Mouse (Mus musculus): ENCODE data around the gene Zfp963. TPM values are rescaled to one million over a fixed set of nuclear protein-coding genes. Genes with fewer than 3 reads are reported as not detected.

The Zfp963 gene
- polyA plus RNA-seq, 1 experiment from 2014 or later = 8.2 TPM

DNA sequence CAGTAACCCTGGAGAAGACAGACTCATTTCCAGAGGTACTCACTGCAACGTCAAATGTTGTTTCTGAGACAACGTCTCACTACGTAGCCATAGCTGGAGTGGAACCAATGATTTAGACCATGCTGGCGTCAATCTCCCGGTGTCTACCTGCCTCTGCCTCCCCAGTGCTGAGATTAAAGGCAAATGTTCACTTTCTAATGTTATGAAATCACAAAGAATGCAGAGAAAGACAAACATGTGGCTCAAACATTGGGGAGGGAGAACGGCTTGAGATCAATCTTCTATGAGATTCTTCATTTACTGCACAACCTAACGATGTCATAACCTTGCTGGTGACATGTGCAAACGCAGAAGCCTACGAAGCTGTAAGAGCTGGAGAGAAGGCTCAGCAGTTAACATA lies 21.5 kb upstream of the Zfp963 start:
- Histone ChIP-seq H3K4me3 (ENCODE audit: low read depth, low read length) (no peak overlapping the region), H3K36me3 (ENCODE audit: control insufficient read depth, insufficient read depth, low read length) (peaks cover 17% of the 10 kb centered on the region), H3K27ac (ENCODE audit: low read depth, low read length) (no peak overlapping the region), H3K4me1 (replicated peaks; ENCODE audit: control insufficient read depth, insufficient read depth, low read length) (peaks cover 3% of the 10 kb centered on the region; the same call in 1 of the 2 replicates), H3K27me3 (ENCODE audit: control insufficient read depth, insufficient read depth, low read length) (no peaks in the 10 kb centered on the region), H3K4me2 (ENCODE audit: low read depth, low read length, severe bottlenecking) (no peak overlapping the region), H3K9ac (ENCODE audit: low read length) (no peak overlapping the region), H3K9me3 (ENCODE audit: control insufficient read depth, low read length) (peaks cover 4% of the 10 kb centered on the region; the same call in 1 of the 2 replicates)
- ATAC-seq (replicated peaks; ENCODE audit: low FRiP score) = no peak
- WGBS = 94% methylated on average over 9 of the region's 9 CpGs
- no peak for DNase-seq (ENCODE audit: low spot score)

DNA sequence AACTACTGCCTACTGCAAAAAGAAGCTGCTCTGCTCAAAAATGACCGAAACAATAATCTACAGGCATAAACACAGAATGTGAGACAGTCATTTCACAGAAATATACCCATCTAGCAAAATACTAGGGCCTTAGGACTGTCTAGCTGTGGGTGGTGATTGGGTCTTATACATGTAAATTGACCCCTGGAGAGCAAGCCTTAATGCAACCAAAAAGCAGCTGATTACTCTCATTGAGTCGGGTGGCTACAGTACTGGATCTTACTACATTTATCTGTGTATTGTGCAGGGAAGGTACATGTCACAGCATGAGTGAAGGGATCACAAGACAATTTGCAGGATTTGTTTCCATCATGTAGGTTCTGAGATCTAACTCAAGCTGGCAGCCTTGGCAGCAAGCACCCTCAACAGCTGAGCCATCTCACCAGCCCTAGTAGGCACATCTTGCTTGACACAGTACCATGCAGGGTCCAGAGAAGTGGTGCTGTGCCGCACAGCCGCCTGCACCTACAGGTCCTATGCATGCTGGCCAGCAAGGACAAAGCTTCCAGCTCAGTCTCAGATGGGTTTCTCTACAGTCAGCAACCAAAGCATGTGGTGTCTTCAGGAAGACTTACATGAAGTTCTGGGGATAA lies 12.2 kb upstream of the Zfp963 start:
- WGBS = 88% methylated on average over 4 of the region's 4 CpGs
- peaks cover 32% of the 10 kb centered on the region for H3K36me3 ChIP-seq (ENCODE audit: control insufficient read depth, insufficient read depth, low read length)
- no peak overlapping the region for H3K4me3 ChIP-seq (ENCODE audit: low read depth, low read length)
- H3K9me3 ChIP-seq (ENCODE audit: control insufficient read depth, low read length) = peaks cover 5% of the 10 kb centered on the region; the same call in 1 of the 2 replicates
- DNase-seq (ENCODE audit: low spot score) = no peak
- ATAC-seq (replicated peaks; ENCODE audit: low FRiP score) = no peak
- H3K4me2 ChIP-seq (ENCODE audit: low read depth, low read length, severe bottlenecking) = no peak overlapping the region
- H3K9ac ChIP-seq (ENCODE audit: low read length) = no peak overlapping the region
- no peaks in the 10 kb centered on the region for H3K4me1 ChIP-seq (replicated peaks; ENCODE audit: control insufficient read depth, insufficient read depth, low read length)
- H3K27ac ChIP-seq (ENCODE audit: low read depth, low read length) = no peak overlapping the region
- no peaks in the 10 kb centered on the region for H3K27me3 ChIP-seq (ENCODE audit: control insufficient read depth, insufficient read depth, low read length)

- Histone ChIP-seq H3K36me3 (ENCODE audit: control insufficient read depth, insufficient read depth, low read length) (peaks cover 7% of the 10 kb centered on the region), H3K9ac (ENCODE audit: low read length) (no peak overlapping the region), H3K9me3 (ENCODE audit: control insufficient read depth, low read length) (no peaks in the 10 kb centered on the region), H3K27ac (ENCODE audit: low read depth, low read length) (no peak overlapping the region), H3K4me2 (ENCODE audit: low read depth, low read length, severe bottlenecking) (no peak overlapping the region), H3K4me3 (ENCODE audit: low read depth, low read length) (no peak overlapping the region), H3K27me3 (ENCODE audit: control insufficient read depth, insufficient read depth, low read length) (no peaks in the 10 kb centered on the region), H3K4me1 (replicated peaks; ENCODE audit: control insufficient read depth, insufficient read depth, low read length) (no peaks in the 10 kb centered on the region)
- ATAC-seq (replicated peaks; ENCODE audit: low FRiP score) (no peak), DNase-seq (ENCODE audit: low spot score) (no peak)
- WGBS = 96% methylated on average over 5 of the region's 5 CpGs
These were observed 8.5 kb upstream of the Zfp963 start for GRCm38 (mm10) chr8:69758316-69758715.

DNA sequence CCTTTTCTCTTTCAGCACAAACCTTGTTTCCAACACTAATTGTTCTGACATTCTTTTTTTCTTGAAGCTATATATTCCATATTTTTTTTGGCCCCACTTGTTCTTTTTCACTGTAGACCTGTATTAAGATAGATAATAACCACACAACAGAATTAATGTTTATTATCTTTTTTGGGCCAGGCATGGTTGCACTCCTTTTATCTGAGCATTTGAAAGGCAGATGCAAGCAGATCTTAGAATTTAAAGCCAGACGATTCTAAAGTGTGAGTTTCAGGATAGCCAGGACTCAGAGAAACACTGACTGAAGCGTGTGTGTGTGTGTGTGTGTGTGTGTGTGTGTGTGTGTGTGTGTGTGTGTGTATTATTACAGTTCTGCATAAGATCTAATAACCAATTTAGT lies 2.7 kb upstream of the Zfp963 start:
- DNase-seq (ENCODE audit: low spot score) (no peak), ATAC-seq (replicated peaks; ENCODE audit: low FRiP score) (no peak)
- WGBS = 83% methylated on average over 2 of the region's 2 CpGs
- H3K4me3 ChIP-seq (ENCODE audit: low read depth, low read length) = no peak overlapping the region
- H3K4me2 ChIP-seq (ENCODE audit: low read depth, low read length, severe bottlenecking) = no peak overlapping the region
- 0 out of 2 replicates have a peak, but pooled peaks cover 2% of the 10 kb centered on the region for H3K4me1 ChIP-seq (replicated peaks; ENCODE audit: control insufficient read depth, insufficient read depth, low read length)
- no peak overlapping the region for H3K9ac ChIP-seq (ENCODE audit: low read length)
- H3K27ac ChIP-seq (ENCODE audit: low read depth, low read length) = no peak overlapping the region
- H3K36me3 ChIP-seq (ENCODE audit: control insufficient read depth, insufficient read depth, low read length) = no peaks in the 10 kb centered on the region; the same call in 1 of the 2 replicates
- H3K9me3 ChIP-seq (ENCODE audit: control insufficient read depth, low read length) = no peaks in the 10 kb centered on the region
- no peaks in the 10 kb centered on the region for H3K27me3 ChIP-seq (ENCODE audit: control insufficient read depth, insufficient read depth, low read length)

DNA sequence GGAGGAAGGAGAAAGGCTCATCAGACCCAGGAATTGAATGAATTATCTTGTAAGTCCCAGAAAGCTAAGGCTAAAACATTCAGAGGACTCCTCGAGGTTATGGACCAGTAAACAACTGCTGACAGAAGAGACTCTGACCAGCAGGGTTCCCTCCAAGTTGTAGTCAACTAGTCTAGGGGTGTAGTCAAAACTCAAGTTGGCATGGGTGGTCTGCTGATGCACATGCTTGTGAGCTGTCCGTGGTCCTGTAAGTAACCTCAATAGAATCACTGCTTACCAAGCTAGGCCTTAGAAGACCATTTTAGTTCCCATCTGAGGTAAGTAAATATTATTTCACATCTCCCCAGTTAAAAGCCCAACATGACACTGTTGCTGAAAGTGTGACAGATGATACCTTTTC lies 8.5 kb downstream of the Zfp963 start:
- WGBS = 85% methylated on average over 2 of the region's 2 CpGs
- no peak overlapping the region for H3K9ac ChIP-seq (ENCODE audit: low read length)
- H3K9me3 ChIP-seq (ENCODE audit: control insufficient read depth, low read length) = no peaks in the 10 kb centered on the region
- H3K27ac ChIP-seq (ENCODE audit: low read depth, low read length) = no peak overlapping the region
- H3K27me3 ChIP-seq (ENCODE audit: control insufficient read depth, insufficient read depth, low read length) = no peaks in the 10 kb centered on the region
- DNase-seq (ENCODE audit: low spot score) (no peak), ATAC-seq (replicated peaks; ENCODE audit: low FRiP score) (no peak)
- H3K36me3 ChIP-seq (ENCODE audit: control insufficient read depth, insufficient read depth, low read length) = no peaks in the 10 kb centered on the region
- H3K4me2 ChIP-seq (ENCODE audit: low read depth, low read length, severe bottlenecking) = no peak overlapping the region
- no peak overlapping the region for H3K4me3 ChIP-seq (ENCODE audit: low read depth, low read length)
- no peaks in the 10 kb centered on the region for H3K4me1 ChIP-seq (replicated peaks; ENCODE audit: control insufficient read depth, insufficient read depth, low read length)

GRCm38 (mm10) chr8:69740763-69741162 lies 9.0 kb downstream of the Zfp963 start:
- 90% methylated on average over 6 of the region's 6 CpGs for WGBS
- no peaks in the 10 kb centered on the region for H3K27me3 ChIP-seq (ENCODE audit: control insufficient read depth, insufficient read depth, low read length)
- H3K9ac ChIP-seq (ENCODE audit: low read length) = no peak overlapping the region

DNA sequence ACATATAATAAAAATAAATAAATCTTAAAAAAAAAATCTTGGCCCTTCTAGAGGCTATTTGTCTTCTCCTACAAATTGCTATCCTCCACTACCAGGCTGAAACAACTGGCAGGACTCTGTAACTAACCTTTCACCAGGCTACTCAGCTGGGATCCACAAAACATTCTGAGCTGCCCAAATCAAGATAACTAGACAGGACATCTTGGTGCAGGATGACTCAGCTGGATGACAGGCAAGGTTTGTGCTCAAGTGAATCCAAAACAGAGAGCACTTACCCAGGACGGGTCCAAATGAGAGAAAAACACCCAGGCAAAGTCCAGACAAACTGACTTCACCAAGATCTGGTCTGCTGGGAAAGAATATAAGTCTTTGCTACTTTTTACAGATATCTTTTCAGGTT lies 14.3 kb downstream of the Zfp963 start:
- DNase-seq (ENCODE audit: low spot score) (no peak), ATAC-seq (replicated peaks; ENCODE audit: low FRiP score) (no peak)
- no peak overlapping the region for H3K27ac ChIP-seq (ENCODE audit: low read depth, low read length)
- 78% methylated on average over 1 of the region's 1 CpGs for WGBS
- H3K27me3 ChIP-seq (ENCODE audit: control insufficient read depth, insufficient read depth, low read length) = no peaks in the 10 kb centered on the region
- no peaks in the 10 kb centered on the region for H3K9me3 ChIP-seq (ENCODE audit: control insufficient read depth, low read length)
- H3K4me2 ChIP-seq (ENCODE audit: low read depth, low read length, severe bottlenecking) = no peak overlapping the region
- no peak overlapping the region for H3K4me3 ChIP-seq (ENCODE audit: low read depth, low read length)
- no peaks in the 10 kb centered on the region for H3K36me3 ChIP-seq (ENCODE audit: control insufficient read depth, insufficient read depth, low read length)
- H3K4me1 ChIP-seq (replicated peaks; ENCODE audit: control insufficient read depth, insufficient read depth, low read length) = no peaks in the 10 kb centered on the region
- no peak overlapping the region for H3K9ac ChIP-seq (ENCODE audit: low read length)

More at GRCm38 (mm10) chr8:69740763-69741162, 9.0 kb downstream of the Zfp963 start:
- ATAC-seq (replicated peaks; ENCODE audit: low FRiP score) (no peak), DNase-seq (ENCODE audit: low spot score) (no peak)
- no peaks in the 10 kb centered on the region for H3K4me1 ChIP-seq (replicated peaks; ENCODE audit: control insufficient read depth, insufficient read depth, low read length)
- no peak overlapping the region for H3K4me3 ChIP-seq (ENCODE audit: low read depth, low read length)
- H3K36me3 ChIP-seq (ENCODE audit: control insufficient read depth, insufficient read depth, low read length) = no peaks in the 10 kb centered on the region
- no peak overlapping the region for H3K27ac ChIP-seq (ENCODE audit: low read depth, low read length)
- no peak overlapping the region for H3K4me2 ChIP-seq (ENCODE audit: low read depth, low read length, severe bottlenecking)
- no peaks in the 10 kb centered on the region for H3K9me3 ChIP-seq (ENCODE audit: control insufficient read depth, low read length)

DNA sequence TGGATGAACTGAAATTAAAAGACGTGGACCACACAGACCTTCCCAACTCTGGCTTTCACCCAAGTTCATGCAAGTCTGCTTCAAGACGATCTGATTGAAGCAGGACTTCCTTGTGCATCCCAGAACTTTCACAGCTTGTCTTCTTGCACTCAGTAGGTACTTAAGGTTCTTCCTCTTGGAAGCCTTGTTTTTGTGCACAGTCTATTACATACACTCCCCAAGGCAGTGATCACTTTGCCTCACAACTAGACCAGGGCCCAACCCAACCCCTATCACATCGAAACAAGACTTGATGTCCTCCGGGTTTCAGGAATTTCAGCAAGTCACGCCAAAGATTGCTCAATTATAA lies 32.6 kb downstream of the Zfp963 start:
- H3K27me3 ChIP-seq (ENCODE audit: control insufficient read depth, insufficient read depth, low read length) = no peaks in the 10 kb centered on the region
- H3K4me1 ChIP-seq (replicated peaks; ENCODE audit: control insufficient read depth, insufficient read depth, low read length) = peaks cover 5% of the 10 kb centered on the region
- H3K4me3 ChIP-seq (ENCODE audit: low read depth, low read length) = peak overlapping the region; percentile 21; the same call in 1 of the 2 replicates
- H3K36me3 ChIP-seq (ENCODE audit: control insufficient read depth, insufficient read depth, low read length) = no peaks in the 10 kb centered on the region
- peak overlapping the region; percentile 33; the same call in 1 of the 2 replicates for H3K9ac ChIP-seq (ENCODE audit: low read length)
- no peaks in the 10 kb centered on the region for H3K9me3 ChIP-seq (ENCODE audit: control insufficient read depth, low read length)
- WGBS = 48% methylated on average over 5 of the region's 5 CpGs
- H3K27ac ChIP-seq (ENCODE audit: low read depth, low read length) = 0 out of 2 replicates have a peak overlapping the region, but pooled peaks have one; percentile 31
- ATAC-seq (replicated peaks; ENCODE audit: low FRiP score) = peak; percentile 26
- no peak for DNase-seq (ENCODE audit: low spot score)
- peak overlapping the region; percentile 47; the same call in 1 of the 2 replicates for H3K4me2 ChIP-seq (ENCODE audit: low read depth, low read length, severe bottlenecking)

Data from forebrain, embryonic 11.5 days (tissue).